Mouse (Mus musculus): ENCODE data around the gene Tssk6.

Gene Tssk6

DNA sequence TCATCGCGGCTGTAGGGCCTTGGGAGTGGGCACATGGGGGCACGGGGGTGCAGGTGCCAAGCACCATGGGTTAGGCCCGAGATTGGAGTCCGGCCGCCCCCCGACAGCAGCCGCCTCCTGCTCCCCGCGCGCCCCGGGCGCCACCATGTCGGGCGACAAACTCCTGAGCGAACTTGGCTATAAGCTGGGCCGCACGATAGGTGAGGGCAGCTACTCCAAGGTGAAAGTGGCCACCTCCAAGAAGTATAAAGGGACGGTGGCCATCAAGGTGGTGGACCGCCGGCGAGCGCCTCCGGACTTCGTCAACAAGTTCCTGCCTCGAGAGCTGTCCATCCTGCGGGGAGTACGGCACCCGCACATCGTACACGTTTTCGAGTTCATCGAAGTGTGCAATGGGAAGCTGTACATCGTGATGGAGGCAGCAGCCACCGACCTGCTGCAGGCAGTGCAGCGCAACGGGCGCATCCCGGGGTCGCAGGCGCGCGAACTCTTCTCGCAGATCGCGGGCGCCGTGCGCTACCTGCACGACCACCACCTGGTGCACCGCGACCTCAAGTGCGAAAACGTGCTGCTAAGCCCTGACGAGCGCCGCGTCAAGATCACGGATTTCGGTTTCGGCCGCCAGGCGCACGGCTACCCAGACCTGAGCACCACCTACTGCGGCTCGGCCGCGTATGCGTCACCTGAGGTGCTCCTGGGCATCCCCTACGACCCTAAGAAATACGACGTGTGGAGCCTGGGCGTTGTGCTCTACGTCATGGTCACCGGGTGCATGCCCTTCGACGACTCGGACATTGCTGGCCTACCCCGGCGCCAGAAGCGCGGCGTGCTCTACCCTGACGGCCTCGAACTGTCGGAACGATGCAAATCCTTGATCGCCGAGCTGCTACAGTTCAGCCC is at the start of gene Tssk6, which contains the start of the genes Ndufa13 and Yjefn3:
Tssk6 (plus strand) TSS at position 22 of the 900 bp plus-strand sequence.
Ndufa13 (minus strand) TSS at position 396 of the 900 bp plus-strand sequence.
Yjefn3 (minus strand) TSS at position 550 of the 900 bp plus-strand sequence.
- in situ Hi-C loops (cut with MboI; ENCODE audit: low sequenced_read_pairs), result no loop called here

GRCm38 (mm10) chr8:69853869-69854268 is 48.1 kb upstream of the Tssk6 start:
- in situ Hi-C loops (cut with MboI; ENCODE audit: low sequenced_read_pairs), result no loop called here

GRCm38 (mm10) chr8:69860807-69861206 is 41.2 kb upstream of the Tssk6 start:
- in situ Hi-C loops (cut with MboI; ENCODE audit: low sequenced_read_pairs), result no loop called here

DNA sequence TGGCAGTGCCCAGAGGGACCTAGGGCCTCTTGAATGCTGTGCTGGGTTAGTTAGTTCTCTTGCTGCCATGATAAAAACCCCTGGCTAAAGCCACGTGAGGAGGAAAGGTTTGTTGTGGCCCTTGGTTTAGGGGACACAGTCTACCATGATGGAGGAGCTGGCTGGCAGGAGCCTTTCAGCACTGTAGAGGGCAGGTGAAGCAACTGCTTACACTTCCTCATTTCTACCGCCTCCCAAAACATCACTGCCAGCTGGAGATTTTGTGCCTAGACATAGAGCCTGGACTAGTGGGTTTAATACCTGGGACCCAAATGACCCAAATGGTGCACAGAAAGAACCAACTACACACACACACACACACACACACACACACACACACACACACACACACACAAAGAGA is 40.7 kb upstream of the Tssk6 start:
- in situ Hi-C loops (cut with MboI; ENCODE audit: low sequenced_read_pairs), result no loop called here

DNA sequence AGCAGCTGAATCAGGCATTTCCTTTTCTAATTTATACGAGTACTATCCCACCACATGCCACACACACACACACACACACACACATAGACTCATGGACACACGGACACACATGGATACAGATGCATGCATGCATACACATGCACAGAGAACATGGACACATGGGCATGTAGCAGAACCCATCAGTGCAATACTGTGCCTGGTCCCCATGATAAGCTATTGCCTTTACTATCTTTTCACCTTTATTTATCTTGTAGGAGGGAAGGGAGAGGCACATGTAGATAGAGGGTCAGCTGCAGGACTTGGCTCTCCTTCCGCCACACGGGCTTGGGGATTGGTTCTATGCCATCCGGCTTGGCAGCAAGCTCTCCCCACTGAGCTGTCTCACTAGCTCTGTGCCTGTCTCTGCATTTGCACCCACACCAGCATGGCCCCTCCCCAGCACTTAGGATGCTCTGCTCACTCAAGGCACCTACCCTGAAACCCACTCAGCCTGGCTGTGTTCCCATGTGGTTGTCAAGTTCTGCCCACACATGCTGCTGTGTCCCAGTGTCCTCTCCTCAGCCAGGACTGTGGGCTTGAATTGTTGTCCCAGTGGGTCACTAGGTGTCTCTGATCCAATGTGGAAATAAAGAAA is 38.5 kb upstream of the Tssk6 start:
- in situ Hi-C loops (cut with MboI; ENCODE audit: low sequenced_read_pairs), result no loop called here

DNA sequence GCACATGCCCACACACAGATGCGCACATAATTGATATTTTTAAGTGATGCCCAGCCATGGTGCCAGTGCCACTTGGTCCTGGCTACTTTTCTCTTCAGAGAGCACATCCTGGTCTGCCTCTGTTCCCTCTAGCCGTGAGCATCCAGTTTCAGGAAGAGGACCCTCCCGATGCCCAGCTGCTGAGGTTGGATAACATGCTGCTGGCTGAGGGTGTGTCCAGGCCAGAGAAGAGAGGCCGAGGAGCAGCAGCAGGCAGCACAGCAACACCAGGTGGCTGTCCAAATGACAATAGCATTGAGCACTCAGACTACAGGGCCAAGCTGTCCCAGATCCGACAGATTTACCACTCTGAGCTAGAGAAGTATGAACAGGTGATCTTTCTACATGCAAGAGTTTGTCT is 37.8 kb upstream of the Tssk6 start:
- in situ Hi-C loops (cut with MboI; ENCODE audit: low sequenced_read_pairs), result no loop called here

- in situ Hi-C loops (cut with MboI; ENCODE audit: low sequenced_read_pairs), result no loop called here
Observed at GRCm38 (mm10) chr8:69867696-69868326, 34.2 kb upstream of the Tssk6 start.

GRCm38 (mm10) chr8:69870003-69870765 is 31.8 kb upstream of the Tssk6 start:
- in situ Hi-C loops (cut with MboI; ENCODE audit: low sequenced_read_pairs), result no loop called here

DNA sequence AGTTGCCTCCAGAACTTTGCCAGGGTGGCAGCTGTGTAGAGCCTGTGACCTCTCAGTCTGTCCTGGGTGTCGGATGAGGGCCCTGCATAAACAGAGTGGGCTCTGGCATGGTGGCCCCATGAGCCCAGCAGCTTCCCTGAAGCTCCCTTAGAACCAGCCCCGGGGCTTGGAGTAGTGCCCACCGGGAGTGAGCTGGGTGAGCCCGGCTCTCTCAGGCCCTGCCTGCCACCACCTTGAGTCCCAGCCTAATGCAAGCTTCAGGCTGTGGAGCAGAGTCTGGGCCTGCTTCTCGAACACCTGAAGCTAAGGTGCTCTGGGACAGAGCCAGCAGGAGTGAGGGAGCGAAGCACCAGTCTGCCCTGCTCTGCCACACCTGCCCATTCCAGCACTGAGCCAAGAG is 31.1 kb upstream of the Tssk6 start:
- in situ Hi-C loops (cut with MboI; ENCODE audit: low sequenced_read_pairs), result no loop called here

DNA sequence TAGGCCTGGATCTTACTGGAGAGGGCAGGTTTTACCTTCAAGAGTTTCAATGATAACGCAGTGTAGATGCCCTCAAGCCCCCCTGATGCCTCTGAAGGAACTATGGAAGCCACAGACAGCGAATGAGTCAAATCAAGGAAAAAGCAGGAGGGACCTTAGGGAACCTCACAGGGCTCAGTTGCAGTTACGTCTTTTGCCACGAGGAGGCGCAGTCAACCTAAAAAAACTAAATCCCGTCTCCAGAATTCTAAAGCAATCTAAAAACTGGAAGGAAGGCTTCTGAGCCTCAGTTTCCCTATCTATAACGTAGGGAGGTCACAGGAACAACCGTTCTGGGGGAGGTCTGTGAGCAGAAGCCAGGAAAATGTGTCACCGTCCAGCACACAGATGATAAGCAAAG is 27.8 kb upstream of the Tssk6 start:
- in situ Hi-C loops (cut with MboI; ENCODE audit: low sequenced_read_pairs), result no loop called here

DNA sequence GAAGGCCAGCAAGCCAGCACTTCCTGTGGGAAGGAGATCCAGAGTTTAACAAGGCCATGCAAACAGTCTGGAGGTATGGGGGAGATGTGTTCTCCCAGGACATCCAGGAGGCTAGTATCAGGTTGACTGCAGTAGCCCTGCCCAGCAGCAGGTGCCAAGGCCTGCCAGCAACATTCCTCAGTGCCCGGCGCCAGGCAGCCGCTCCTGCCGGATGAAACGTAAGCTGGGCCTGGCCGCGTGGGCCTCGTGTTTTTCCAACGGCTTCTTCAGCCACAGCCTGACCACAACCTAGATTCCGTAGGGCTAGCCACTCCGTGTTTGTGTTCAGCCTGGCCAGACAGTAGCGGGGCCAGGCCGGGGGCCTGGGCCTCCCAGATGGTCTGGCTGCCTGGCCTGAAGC is 27.3 kb upstream of the Tssk6 start:
- in situ Hi-C loops (cut with MboI; ENCODE audit: low sequenced_read_pairs), result no loop called here

DNA sequence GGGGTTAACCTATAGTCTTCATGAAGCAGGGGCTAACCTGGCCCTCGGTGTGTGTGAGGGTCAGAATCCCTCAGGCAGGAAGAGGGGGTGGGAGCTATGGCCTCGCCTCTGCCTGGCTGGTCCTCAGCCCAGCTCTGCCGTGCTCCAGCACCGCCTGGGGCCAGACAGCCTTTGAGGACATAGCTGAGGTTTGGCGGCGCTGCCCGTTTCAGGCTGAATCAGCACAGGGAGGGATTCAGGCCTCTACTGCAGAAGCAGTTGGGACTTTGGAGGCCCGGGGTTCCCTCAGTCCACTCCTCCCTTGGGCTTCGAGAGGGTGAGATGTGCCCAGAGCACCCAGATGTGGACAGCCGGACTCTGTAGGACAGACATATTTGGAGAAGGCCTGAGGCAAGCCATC is 25.9 kb upstream of the Tssk6 start:
- in situ Hi-C loops (cut with MboI; ENCODE audit: low sequenced_read_pairs), result no loop called here

DNA sequence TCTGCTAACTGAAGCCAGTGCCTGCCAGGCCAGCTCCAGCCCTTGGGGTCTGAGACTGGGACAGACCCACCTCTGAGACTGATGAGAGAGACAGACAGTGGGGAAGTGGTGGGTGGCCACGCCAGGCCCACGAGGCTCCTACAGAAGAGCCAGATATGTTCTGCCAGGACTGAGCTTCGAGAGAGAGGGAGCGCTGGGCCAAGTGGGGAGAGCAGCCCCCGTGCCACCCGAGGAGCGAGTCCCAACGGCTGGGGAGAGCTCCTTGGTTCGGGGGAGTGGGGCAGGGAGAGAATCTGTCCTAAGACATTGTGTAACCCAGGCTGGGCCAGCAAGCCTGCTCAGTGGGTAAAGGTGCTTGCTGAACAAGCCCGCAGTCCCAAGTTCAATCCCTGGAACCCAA is 25.0 kb upstream of the Tssk6 start:
- in situ Hi-C loops (cut with MboI; ENCODE audit: low sequenced_read_pairs), result no loop called here

DNA sequence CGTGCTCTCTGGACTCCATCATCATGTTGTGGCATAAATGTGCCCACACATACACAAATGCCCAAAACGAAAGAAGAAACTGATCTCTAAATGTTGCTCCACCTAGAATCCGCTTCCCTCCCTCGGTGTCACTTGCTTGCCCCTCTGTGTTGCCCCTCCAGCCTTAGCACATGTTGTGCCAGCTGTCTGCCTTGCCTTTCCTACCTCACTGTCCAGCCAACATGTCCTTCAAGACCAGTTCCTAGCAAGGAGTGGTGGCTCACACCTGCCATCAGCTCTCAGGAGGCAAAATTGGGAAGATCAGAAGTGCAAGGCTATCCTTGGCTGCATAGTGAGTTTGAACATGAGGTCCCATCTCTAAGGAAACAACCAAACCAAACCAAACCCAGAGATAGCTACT is 24.6 kb upstream of the Tssk6 start:
- in situ Hi-C loops (cut with MboI; ENCODE audit: low sequenced_read_pairs), result no loop called here

DNA sequence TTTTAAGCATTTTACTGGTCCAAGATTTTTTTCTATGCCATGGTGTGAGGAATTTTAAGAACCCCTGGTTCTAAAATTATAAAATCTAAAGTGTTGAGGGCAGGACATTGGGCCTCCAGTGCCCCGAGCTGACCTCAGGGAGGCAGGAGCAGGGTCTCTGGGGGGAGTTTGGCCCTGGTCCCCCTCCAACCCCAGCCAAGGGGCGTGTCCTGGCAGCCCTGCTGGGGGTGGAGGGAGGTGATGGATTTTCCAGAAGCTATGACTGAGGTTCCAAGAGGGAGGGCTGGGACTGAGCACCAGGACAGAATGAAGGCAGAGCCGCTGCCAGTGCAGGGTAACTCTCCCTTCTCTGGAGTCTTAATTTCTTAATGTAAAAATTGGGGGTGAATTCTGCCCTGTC is 24.0 kb upstream of the Tssk6 start:
- in situ Hi-C loops (cut with MboI; ENCODE audit: low sequenced_read_pairs), result no loop called here

- in situ Hi-C loops (cut with MboI; ENCODE audit: low sequenced_read_pairs), result no loop called here
Observed at GRCm38 (mm10) chr8:69879678-69880077, 22.3 kb upstream of the Tssk6 start.

DNA sequence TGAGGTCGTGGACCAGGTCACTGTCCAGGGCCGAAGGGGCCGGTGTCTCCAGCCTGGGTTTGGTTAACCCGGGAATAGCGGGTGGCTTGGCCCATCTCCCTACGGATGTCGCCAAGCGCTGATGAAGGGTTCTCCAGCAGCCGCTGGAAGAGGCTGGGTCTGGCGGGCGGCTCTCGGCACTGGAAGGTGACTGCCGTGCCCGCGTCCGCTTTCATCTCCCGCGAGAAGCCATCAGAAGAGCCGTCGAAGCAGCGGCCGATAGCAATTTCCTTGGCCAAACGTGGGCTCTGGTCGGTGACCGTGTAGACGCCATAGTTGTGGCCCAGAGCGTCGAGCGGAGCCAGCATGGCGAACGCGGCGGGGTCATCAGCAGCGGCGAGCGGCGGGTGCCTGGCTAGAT is 21.1 kb upstream of the Tssk6 start:
- in situ Hi-C loops (cut with MboI; ENCODE audit: low sequenced_read_pairs), result no loop called here

DNA sequence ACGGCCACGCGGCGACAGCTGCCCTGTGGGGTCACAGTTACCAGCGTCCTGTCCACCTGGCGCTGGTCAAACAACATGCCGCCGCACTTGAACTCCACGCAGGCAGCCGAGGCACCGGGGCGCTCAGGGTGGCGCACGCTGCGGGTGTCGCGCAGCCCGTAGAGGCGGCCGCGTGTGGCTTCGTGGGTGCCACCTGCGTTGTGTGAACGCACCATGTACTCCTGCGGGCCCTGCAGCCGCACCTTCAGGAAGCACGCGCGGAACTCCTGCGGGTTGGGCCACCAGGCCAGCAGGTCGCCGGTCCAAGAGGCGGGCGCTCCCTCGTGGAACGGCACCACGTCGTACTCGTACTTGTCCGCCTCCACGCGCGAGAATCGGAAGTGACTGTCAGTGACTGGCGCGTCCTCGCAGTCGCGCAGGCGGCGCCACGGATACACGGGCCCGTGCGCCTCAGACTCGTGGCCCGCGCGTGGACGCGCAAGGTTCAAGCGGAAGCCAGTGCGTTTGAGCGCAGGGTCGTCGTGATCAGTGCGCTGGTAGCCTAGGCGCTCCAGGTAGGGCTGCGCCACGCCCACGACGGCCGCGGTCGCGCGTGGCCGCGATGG is 20.6 kb upstream of the Tssk6 start:
- in situ Hi-C loops (cut with MboI; ENCODE audit: low sequenced_read_pairs), result no loop called here

- in situ Hi-C loops (cut with MboI; ENCODE audit: low sequenced_read_pairs), result no loop called here
Observed at GRCm38 (mm10) chr8:69882021-69882756, 19.8 kb upstream of the Tssk6 start.

All from CH12F3 (cell line).